Mouse (Mus musculus): ENCODE data around the gene Aip.

Aip gene

DNA sequence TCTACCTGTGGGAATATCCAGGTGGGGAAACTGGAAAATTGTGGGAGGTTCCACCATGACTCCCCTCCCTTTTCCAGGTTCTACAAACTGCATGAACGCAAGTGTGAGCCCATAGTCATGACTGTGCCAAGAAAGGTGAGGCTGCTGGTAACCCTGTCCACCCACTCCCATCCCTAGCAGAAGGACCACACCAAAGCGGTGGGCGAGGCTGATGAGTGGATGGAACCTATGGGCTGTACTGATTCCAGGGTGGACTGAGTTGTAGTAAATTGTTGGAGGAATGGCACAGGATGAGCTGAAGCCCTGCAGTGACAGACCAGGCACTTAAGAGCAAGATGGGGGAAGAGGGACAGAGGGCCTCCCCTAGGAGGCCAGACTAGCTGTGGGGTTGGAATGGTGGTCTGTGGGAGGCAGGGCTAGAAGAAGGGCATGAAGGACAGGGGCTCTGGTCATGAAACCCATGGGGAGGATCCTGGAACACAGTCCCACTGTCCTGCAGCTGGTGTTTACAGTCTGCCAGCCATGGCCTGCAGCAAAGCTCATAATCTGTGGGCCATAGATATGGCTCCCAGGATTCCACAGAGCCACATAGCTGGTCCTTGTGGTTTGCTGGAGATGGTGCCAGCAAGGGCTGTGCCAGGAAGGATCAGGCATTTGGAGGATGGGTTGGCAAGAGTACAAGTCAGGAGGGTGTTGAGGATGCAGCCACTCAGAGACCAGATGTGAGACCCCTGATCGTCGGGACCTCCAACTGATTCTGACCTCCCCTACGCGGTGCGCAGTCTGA, 27.0 kb upstream of the Aip start:
- DNase-seq (ENCODE audit: low spot score): no peak

DNA sequence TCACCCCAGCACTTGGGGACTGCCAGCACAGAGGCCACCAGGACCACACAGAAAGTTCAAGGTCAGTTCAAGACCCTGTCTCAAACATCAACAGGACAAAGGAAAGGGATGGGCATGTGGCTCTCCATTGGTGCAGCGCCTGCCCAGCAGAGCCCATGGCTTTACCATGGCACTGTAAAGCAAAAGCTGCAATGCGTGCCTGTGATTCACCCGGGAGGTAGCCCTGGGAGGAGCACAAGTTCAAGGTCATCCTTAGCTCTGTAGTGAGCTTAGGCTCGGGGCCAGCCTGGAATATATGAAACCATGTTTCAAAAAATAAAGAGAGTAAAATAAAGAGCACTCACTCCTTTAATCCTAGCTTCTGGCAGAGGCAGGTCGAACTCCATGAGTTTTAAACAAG, 26.2 kb upstream of the Aip start:
- DNase-seq (ENCODE audit: low spot score): no peak

DNA sequence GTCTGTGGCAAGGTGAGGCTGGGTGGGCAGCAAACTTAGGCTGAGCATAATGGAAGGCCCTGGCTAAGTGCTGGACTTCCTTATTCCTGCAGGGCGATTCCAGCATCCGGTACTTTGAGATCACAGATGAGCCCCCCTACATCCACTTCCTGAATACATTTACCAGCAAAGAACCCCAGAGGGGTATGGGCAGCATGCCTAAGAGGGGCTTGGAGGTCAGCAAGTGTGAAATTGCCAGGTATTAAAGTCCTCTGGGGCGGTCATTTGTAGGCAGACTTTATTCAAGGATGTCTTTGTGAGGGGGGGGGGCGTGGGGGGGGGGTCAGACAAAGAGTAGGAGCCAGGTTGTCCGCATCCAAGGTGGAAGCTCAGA, 25.8 kb upstream of the Aip start:
- no peak for DNase-seq (ENCODE audit: low spot score)

DNA sequence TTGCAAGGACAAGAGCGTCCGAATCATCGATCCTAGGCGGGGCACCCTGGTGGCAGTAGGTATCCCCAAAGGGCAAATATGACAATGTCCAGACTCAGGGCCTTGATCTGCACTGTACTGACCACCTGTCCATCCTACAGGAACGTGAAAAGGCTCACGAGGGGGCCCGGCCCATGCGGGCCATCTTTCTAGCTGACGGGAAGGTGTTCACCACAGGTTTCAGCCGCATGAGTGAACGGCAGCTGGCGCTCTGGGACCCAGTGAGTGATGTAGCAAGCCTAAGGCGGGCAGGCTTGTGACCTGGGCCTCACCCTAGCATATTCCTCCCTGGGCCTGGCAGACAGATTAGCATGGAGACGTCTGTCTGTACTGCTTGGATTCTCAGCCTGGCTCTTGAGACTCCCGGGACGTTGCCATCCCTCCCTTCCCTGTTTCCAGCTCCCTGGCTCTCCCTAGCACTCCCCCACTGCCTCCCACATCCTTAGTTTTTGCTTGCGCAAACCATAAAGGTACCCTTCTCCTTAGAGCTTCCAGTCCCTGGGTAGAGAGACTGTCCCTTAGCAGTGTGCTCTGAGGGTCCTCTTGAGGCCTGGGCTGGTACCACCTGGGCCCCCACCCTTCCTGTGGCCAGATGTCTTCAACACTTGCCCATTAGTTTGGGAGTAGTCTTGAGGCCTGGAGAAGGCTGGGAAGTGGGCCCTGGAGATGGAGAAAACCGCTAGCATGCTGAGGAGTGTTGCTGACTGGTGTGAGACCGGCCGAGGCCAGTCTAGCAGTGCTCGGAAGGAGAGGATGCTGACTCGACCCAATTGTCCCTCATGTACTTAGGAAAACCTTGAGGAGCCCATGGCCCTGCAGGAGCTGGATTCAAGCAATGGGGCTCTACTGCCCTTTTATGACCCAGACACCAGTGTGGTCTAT, 25.2 kb upstream of the Aip start:
- no peak for DNase-seq (ENCODE audit: low spot score)

DNA sequence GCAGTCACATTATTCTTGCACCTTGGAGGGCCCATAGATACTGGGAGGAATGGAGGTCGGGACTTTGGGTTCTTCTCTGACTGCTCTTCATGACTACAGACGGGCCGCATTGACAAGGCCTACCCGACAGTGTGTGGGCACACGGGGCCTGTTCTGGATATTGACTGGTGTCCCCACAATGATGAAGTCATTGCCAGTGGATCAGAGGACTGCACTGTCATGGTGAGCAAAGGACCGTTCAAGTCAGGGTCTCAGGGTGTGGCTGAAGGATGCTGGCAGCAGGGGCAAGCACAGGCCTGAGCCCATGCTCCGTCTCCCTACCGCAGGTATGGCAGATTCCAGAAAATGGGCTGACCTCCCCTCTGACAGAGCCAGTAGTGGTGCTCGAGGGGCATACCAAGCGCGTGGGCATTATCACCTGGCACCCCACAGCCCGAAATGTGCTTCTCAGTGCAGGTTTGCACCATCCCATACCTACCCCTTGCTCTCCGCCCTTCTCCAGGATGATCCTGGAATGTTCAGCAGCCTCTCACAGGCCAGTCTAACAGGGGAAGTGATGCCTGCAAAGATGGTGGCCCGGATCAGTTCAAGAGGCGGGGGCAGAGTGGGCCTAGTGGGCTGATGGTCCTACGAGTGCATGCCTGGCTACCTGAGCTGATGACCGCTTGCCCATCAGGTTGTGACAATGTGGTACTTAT, 24.3 kb upstream of the Aip start:
- no peak for DNase-seq (ENCODE audit: low spot score)

DNA sequence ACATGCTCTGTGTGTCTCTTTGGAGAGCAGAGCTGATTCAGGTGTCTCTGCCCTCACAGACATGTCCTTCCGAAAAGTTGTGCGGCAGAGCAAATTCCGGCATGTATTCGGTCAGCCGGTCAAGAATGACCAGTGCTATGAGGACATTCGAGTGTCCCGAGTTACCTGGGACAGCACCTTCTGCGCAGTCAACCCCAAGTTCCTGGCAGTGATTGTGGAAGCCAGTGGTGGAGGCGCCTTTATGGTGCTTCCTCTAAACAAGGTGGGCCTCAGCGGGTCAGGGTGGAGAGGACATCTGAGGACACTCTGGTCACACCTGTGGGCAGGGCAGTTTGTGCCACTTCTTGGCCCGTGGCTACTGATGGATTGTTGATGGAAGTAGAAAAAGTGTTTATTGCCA, 23.6 kb upstream of the Aip start:
- DNase-seq (ENCODE audit: low spot score): no peak

DNA sequence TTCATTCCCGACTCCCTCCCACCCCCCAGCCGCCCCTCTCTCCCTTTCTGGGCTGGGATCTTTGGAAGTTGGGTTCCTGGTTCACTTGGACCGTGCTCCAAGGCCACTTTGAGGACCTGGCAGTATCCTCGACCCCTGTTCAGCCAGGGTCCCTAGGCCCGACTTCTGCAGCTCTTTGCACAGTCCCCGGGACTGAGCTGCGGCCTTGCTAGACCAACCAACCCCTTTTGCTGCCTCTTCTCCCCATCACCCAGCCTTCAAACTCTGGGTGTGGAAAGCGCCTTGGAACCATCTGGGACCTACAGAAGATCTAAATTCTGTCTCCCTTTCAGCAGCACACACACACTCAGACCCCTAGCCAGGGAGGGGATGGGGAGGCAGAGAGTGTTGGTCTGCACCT, 23.2 kb upstream of the Aip start:
- no peak for DNase-seq (ENCODE audit: low spot score)

DNA sequence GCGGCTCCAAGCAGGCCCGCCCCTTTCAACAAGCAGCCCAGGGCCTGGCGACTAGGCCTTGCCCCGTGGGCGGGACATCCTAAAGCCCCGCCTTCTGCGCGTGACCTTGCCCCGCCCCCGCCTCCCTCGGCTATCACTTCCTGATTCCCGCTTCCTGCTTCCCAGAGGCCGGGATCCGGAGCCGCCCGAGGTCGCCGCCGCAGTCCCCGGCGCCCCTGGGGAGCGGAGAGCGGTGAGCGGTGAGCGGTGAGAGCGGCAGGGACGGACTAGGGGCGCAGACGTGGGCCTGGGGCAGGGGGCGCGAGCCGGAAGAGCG, 22.8 kb upstream of the Aip start, which contains the start of gene Coro1b:
TSS of gene Coro1b (plus strand) at position 129 of the 316 bp plus-strand sequence.
- peak; percentile 85 for DNase-seq (ENCODE audit: low spot score)

DNA sequence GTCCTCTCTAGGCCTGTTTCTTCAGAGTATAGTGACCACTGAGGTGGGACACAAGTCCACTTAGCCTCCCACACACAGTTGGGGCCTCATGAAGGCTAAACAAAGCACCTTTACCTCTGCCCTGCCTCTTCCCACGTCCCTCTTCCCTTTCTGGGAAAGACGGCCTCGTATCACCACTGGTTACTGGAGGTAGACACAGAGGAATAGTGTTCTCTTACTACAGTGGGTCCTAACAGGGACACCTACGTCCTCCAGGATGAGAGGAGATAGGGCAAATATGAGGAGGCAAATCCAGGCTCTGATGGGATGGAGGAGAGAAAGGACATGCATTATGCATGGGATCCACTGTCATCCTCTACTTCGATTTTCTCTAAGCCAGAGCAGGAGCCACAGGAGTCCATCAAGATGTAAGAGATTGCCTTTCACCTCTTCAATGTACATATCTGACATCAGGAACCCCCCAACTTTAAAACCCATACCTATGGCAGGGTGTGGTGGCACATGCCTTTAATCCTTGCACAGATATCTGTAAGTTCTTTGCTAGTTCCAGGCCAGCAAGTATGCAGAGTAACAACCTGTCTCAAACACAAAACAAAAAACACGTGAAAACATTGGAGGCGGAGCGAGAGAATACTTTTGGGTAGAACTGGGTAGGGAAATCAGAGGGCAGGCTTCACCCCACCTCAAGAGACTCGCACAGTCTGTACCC, 22.3 kb upstream of the Aip start:
- no peak for DNase-seq (ENCODE audit: low spot score)

DNA sequence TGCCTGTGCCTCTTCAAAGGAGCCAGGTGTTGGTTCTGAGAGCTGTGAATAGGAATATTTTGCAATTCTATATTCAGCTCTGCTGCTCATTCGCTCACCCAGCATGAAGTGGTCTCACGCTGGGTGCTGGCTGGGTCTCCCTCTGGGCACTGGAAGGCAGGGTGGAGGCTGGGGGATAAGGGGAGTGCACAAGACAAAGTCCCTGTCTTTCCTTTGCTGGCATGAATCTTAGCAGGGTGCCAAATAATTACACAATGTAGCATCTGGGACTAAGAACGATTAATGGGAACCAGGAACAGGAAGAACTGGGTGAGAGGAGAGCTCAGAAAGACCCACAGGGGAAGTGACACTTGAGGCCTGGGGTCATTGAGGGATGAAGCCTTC, 21.4 kb upstream of the Aip start:
- DNase-seq (ENCODE audit: low spot score): no peak

DNA sequence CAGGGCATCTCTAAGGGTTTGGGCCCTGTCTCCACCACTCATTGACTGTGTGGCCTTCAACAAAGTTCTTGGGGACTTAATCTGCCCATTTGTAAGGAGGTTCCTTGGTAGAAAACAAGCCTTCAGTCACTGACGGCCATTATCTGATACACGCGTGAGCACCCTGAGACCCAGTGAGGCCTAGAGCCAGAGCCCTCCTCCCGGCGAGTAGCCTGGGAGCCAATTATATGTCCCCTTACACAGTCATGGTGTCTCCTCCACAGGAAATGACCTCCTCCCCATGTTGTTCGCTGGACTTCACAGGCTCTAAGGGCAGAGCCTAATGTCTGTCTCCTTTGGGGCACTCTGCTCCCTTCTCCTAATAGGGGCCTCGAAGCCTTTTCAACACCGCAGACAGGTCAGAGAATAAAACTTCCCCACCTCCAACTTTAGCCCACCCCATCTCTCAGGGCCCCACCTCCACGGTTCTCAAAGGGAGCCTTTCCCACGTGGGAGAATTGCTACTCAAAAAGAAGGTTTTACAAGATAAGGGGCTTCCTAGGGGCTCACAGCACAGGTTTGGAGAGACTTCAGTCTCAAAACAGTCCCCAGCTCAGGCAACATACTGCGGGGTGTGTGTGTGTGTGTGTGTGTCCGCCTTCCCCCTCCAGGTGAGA, 20.8 kb upstream of the Aip start:
- DNase-seq (ENCODE audit: low spot score): no peak

DNA sequence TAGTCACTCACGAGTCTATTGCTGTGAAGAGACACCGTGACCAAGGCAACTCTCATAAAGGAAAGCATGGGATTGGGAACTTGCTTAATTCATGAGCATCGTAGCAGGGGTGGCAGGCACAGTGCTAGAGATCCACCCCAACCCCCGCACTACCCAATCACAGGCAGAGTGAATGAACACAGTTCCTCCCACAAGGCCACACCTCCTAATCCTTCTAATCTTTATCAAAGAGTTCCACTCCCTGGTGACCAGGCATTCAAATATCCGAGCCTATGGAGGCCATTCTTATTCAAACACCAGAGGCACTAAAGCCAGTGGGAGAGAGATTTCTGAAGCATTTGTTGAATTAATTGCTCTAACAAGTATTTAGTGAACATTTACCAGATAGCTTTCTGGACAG, 20.3 kb upstream of the Aip start:
- DNase-seq (ENCODE audit: low spot score): no peak

DNA sequence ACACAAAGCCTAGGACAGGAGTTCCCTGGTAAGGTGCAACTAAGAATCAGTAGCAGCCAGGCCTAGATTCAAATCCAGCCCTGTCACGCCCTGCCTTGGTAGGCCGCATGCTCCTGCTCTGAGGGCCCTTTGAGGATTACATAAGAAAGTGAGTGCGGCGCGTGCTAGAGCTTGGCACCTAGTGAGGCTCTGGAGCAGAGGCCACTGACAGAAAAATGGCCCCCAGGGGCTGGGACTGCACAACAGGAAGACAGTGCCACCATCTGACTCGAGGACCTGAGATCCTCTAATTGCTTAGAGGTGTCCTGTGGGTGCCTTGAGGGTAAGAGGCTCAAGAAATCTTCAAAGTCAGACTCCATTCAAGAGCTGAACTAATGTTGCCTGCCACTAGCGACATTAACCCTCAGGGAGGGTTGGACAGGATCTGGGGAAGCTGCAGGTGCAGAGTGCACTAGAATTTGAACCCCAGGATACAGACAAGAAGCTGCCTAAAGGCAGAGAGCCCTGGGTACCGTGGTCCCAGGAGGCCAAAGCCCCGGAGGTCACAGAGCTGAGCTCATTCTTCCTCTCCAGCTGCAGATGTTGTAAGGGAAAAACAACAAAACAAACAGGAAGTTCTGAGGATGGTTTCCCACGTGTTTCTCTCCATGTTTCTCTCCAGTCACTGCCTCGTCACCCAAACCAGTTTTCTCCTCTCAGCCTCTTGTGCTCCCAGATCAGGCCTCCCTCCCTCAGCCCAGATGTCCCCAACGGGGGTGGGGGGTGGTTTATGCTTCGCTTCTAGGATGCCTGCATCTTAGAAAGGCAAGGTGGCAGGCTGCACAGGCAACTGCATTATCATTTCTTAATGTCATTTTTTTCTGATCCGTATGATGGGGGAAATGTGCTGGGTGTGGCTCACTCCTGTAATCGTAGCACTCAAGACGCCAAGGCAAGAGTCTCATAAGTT, 19.2 kb upstream of the Aip start:
- DNase-seq (ENCODE audit: low spot score): no peak

DNA sequence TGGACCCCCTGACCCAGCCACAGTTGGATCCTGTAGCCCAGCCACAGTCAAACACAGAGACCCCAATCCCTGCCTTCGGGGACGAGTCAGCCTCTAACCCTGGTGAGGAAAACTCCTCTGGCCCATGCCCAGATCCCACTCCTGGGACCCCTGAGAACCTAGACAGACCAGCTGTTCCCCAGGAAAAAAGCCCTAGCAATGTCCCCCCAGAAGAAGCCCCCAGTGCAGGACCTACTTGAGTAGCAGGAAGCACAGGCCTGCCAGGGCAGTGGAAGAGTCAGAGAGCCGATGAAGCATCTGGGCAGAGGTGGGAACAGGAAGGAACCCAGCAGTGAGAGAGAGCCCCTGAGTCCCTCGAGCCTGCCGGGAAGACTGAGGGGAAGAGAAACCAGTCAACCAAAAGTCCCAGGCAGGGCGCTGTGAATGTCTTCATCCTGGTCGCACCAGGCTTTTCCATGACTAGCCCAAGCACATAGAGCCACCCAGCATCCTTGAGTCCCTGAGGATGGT, 18.2 kb upstream of the Aip start, which contains the start of gene Cabp4:
TSS of gene Cabp4 (minus strand) at position 275 of the 510 bp plus-strand sequence.
- no peak for DNase-seq (ENCODE audit: low spot score)

DNA sequence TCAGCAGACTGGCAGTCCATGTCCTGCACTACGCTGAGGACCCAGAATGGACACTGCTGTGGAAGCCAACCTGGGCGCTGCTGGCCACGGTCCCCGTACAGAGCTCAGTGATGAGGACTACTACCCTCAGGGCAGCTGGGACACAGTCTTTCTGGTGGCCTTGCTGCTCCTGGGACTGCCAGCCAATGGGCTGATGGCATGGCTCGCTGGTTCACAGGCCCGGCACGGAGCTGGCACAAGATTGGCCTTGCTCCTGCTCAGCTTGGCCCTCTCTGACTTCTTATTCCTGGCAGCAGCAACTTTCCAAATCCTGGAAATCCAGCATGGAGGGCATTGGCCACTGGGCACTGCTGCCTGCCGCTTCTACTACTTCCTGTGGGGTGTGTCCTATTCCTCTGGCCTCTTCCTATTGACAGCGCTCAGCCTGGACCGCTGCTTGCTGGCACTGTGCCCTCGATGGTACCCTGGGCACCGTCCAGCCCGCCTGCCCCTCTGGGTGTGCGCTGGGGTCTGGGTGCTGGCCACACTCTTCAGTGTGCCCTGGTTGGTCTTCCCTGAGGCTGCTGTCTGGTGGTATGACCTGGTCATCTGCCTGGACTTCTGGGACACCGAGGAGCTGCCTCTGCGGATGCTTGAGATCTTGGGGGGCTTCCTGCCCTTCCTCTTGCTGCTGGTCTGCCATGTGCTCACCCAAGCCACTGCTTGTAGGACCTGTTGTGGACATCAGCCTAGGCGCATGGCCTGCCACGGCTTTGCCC, 16.9 kb upstream of the Aip start:
- no peak for DNase-seq (ENCODE audit: low spot score)

DNA sequence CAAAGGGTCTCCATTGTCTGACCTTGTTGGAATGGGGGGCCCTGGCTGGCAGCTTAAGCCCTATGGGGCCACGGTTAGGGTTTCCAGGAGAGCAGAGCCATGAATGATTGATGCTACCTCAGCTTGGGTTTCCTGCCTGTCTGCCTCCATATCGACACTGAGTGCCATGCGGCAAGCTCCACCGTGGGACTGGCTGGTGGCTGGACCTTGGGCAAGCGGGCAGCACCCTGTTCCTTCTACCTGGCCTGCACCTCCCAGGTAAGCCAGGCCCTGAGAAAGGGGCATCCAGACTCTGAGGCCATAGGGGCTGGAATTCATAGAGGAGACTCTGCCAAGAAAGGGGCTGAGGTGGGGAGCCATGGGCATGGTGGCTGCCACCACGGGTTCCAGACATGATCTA, 14.5 kb upstream of the Aip start:
- DNase-seq (ENCODE audit: low spot score): no peak

DNA sequence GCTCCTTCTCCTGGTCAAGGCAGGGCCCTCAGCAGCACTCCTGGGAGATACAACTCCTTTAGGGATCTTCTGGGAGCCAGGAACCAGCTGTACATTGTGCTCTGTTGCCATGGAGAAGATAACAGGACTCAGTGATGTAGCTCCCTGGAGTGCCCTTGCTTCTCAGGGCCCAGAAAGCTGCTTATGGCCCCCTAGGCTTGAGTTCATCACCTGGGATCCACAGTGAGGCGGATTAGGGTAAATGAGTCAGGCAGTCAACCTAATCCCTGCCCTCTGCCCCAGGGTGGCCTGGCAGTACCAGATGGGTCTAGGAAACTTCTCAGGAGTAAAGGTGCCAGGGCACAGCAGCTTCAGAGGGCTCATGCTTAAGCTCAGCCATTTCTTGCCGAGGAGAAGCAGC, 13.8 kb upstream of the Aip start, which contains the start of gene Gpr152:
TSS of gene Gpr152 (plus strand) at position 342 of the 400 bp plus-strand sequence.
- no peak for DNase-seq (ENCODE audit: low spot score)

DNA sequence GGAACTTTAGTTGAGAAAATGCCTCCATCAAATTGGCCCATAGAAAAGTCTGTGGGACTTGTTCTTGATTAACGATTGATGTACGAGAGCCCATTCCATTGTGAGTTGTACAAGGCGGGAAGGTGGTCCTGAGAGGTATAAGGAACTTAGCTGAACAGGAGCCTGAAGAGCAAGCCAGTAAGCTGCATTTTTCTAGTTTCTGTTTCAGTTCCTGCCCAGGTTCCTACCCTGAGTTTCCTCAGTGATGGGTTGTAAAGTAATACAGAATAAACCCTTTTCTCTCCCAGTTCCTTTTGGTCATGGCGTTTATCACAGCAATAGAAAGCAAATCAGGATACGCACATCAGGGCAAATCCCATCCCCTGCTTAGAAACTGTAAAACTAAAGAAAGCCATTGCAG, 12.3 kb upstream of the Aip start:
- DNase-seq (ENCODE audit: low spot score): no peak

DNA sequence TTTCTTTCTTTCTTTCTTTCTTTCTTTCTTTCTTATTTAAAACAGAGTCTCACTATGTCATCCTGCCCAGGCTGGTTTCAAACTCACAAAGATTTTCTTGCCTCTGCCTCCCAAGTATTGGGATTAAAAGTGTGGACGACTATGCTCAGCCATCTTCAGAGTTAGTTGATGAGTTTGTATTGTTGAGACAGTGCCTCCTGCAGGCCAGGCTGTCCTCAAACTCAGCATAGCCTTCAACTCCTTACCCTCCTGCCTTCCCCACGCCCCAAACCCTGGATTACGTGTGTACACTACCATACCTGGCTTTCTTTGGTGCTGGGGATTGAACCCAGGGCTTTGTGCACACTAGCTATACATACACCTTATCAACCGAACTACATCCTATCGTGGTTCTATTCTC, 10.8 kb upstream of the Aip start:
- no peak for DNase-seq (ENCODE audit: low spot score)

Measured in c-Kit-positive CD71-positive TER-119-positive erythroid progenitor cells, embryonic 14.5 days (primary cell).